Mouse (Mus musculus) activated CD4-positive, CD25-positive, alpha-beta regulatory T cell (primary cell): ENCODE measurements around the gene Prkcz. TPM values are rescaled to one million over a fixed set of nuclear protein-coding genes. Genes with fewer than 3 reads are reported as not detected.

Source experiments
- polyA plus RNA-seq, 2 experiments: library from polyadenylated mRNA; unstranded; fragments of 100-300 nt; shearing (Covaris generic); gene quantifications; one replicate each; pipeline ENCODE4 v1.2.1; 2017

Prkcz gene
- polyA plus RNA-seq = 10 to 100 TPM; 29.5 to 35.9 TPM

GRCm38 (mm10) chr4:155361303-155361791 lies at the start of gene Prkcz:
Gene Prkcz (minus strand): TSS chr4:155361361.

GRCm38 (mm10) chr4:155409058-155409776 lies 48.1 kb upstream of the Prkcz start, which contains the start of gene Cfap74:
Gene Cfap74 (plus strand): TSS chr4:155409190.

GRCm38 (mm10) chr4:155397511-155398221 lies 36.5 kb upstream of the Prkcz start, which contains the start of gene Gabrd:
Gene Gabrd (minus strand): TSS chr4:155398112.

GRCm38 (mm10) chr4:155249648-155250351 lies 111.4 kb downstream of the Prkcz start, which contains the start of gene Faap20:
Gene Faap20 (plus strand): TSS chr4:155249802.

GRCm38 (mm10) chr4:155222552-155222840 lies 138.7 kb downstream of the Prkcz start, which contains the start of gene Ski:
Gene Ski (minus strand): TSS chr4:155222592.

Other genes starting within 250 kb of the Prkcz start
- gene Ski, start 138.8 kb downstream of the Prkcz start, polyA plus RNA-seq = 100 to 1,000 TPM in 1 of 2 experiments, 10 to 100 TPM in 1; 88.2 to 115 TPM
- 100 to 1,000 TPM; 102 TPM for gene Faap20, start 111.6 kb downstream of the Prkcz start, polyA plus RNA-seq
- under 1 TPM; 0.13 to 0.71 TPM for gene Gabrd, start 36.8 kb upstream of the Prkcz start, polyA plus RNA-seq
- gene Cfap74, start 47.8 kb upstream of the Prkcz start, polyA plus RNA-seq = 1 to 10 TPM; 2.2 to 3.1 TPM
- gene Tmem52, start 107.8 kb upstream of the Prkcz start, polyA plus RNA-seq = under 1 TPM in 1 of 2 experiments, not detected in 1; 0.20 TPM
- gene Gnb1, start 130.0 kb upstream of the Prkcz start, polyA plus RNA-seq = 100 to 1,000 TPM; 375 to 448 TPM
- 100 to 1,000 TPM in 1 of 2 experiments, 10 to 100 TPM in 1; 95.0 to 127 TPM for gene Nadk, start 201.0 kb upstream of the Prkcz start, polyA plus RNA-seq
- gene Slc35e2, start 240.1 kb upstream of the Prkcz start, polyA plus RNA-seq = 10 to 100 TPM in 1 of 2 experiments, 1 to 10 TPM in 1; 8.8 to 10.8 TPM